In genomic region chr5:85772660-85773059, GRCm38 (mm10) we compare ENCODE assay signal across 22 mouse cellular contexts.
DNase-seq lines count a peak whose midpoint lies in the region; ATAC-seq and TF ChIP-seq lines count a peak whose summit lies in the region.
"Had no signal": no experiment of that assay in that cellular context is flagged by ENCODE, and none has a peak within 500 bp of the region (broad histone marks: within the 10 kb centered on the region; RNA-seq: fewer than 3 reads in every experiment).

No protein-coding gene starts in this region.

- H3K4me1 ChIP-seq in forebrain, embryonic 10.5 days = peaks cover 6% of the 10 kb centered on the region
- H3K4me1 ChIP-seq in forebrain, embryonic 11.5 days (replicated peaks; ENCODE audit: control insufficient read depth, insufficient read depth, low read length) = no peaks in the 10 kb centered on the region; the same call in 1 of the 2 replicates
- H3K4me1 ChIP-seq: embryonic facial prominence, embryonic 10.5 days; embryonic facial prominence, embryonic 13.5 days; hindbrain, embryonic 12.5 days had no signal

- peak; percentile 49 for TF ChIP-seq CTCF in left cerebral cortex, adult 2 months (IDR thresholded peaks at IDR 0.05)

- H3K9me3 ChIP-seq in forebrain, embryonic 10.5 days = no peaks in the 10 kb centered on the region
- H3K9me3 ChIP-seq in forebrain, embryonic 11.5 days (ENCODE audit: control insufficient read depth, low read length) = no peaks in the 10 kb centered on the region
- H3K9me3 ChIP-seq: embryonic facial prominence, embryonic 10.5 days; embryonic facial prominence, embryonic 13.5 days; hindbrain, embryonic 12.5 days had no signal

- no peak for ATAC-seq in forebrain, embryonic 11.5 days (replicated peaks; ENCODE audit: low FRiP score)
- ATAC-seq in frontal cortex, adult (ENCODE audit: low TSS enrichment) = peak; percentile 67

- H3ac ChIP-seq in myocyte (ENCODE audit: control insufficient read depth, insufficient read length) = no peak overlapping the region

- H3K36me3 ChIP-seq in forebrain, embryonic 10.5 days (replicated peaks) = no peaks in the 10 kb centered on the region
- H3K36me3 ChIP-seq in forebrain, embryonic 11.5 days (ENCODE audit: control insufficient read depth, insufficient read depth, low read length) = no peaks in the 10 kb centered on the region
- H3K36me3 ChIP-seq in myocyte (ENCODE audit: control insufficient read depth, insufficient read depth) = no peaks in the 10 kb centered on the region
- H3K36me3 ChIP-seq: embryonic facial prominence, embryonic 10.5 days; embryonic facial prominence, embryonic 13.5 days; hindbrain, embryonic 12.5 days had no signal

- no peaks in the 10 kb centered on the region for H3K27me3 ChIP-seq in forebrain, embryonic 10.5 days (ENCODE audit: poor library complexity, severe bottlenecking)
- no peaks in the 10 kb centered on the region for H3K27me3 ChIP-seq in forebrain, embryonic 11.5 days (ENCODE audit: control insufficient read depth, insufficient read depth, low read length)
- no peaks in the 10 kb centered on the region for H3K27me3 ChIP-seq in myocyte (ENCODE audit: control insufficient read depth, insufficient read depth, insufficient read length)
- H3K27me3 ChIP-seq: embryonic facial prominence, embryonic 13.5 days; hindbrain, embryonic 12.5 days had no signal

- no peaks in the 10 kb centered on the region for H3K79me2 ChIP-seq in myocyte (ENCODE audit: control insufficient read depth, insufficient read depth)

- no peak overlapping the region for H3K4me2 ChIP-seq in forebrain, embryonic 11.5 days (ENCODE audit: low read depth, low read length, severe bottlenecking)
- peak overlapping the region; percentile 61 for H3K4me2 ChIP-seq in myocyte (ENCODE audit: low read depth)
- H3K4me2 ChIP-seq: embryonic facial prominence, embryonic 13.5 days; heart, embryonic 11.5 days; hindbrain, embryonic 12.5 days had no signal

- no peak overlapping the region for H3K9ac ChIP-seq in forebrain, embryonic 11.5 days (ENCODE audit: low read length)
- H3K9ac ChIP-seq: embryonic facial prominence, embryonic 13.5 days; hindbrain, embryonic 12.5 days had no signal

- DNase-seq in forebrain, embryonic 10.5 days (ENCODE audit: extremely low spot score, low spot score) = no peak
- DNase-seq in forebrain, embryonic 11.5 days (ENCODE audit: low spot score) = no peak
- no peak for DNase-seq in frontal cortex, postnatal 14 days (ENCODE audit: low spot score in 2 of 2)
- DNase-seq in left cerebral cortex, adult 2 months (ENCODE audit: extremely low spot score in 1 of 2, low spot score in 2 of 2) = no peak
- DNase-seq in left cerebral cortex, adult 18-20 months (ENCODE audit: low spot score in 2 of 2) = no peak
- DNase-seq in retina, postnatal 1 day = no peak
- DNase-seq: adrenal gland, adult 8-10 months; adrenal gland, postnatal 25 days; cerebellum, adult 11-12 months; cerebellum, adult 8-10 months; cerebellum, postnatal 36 days; embryo, embryonic 11 days; gastrocnemius, adult 2 months; gastrocnemius, postnatal 14 days; heart, adult 11 months had no signal

- 96% methylated on average over 4 of the region's 4 CpGs for WGBS in forebrain, embryonic 10.5 days
- 92% methylated on average over 4 of the region's 4 CpGs for WGBS in forebrain, embryonic 11.5 days

- no peak for TF ChIP-seq POLR2A in myocyte (IDR thresholded peaks at IDR 0.05; ENCODE audit: insufficient read length, low read depth)

- intact Hi-C loops in left cerebral cortex, adult 2 months (cut with DNase I) = loop anchor here (5.0 kb wide), 1 partner anchor 185 kb away; no protein-coding TSS in a partner anchor

- peak overlapping the region; percentile 60; the same call in 1 of the 2 replicates for H3K27ac ChIP-seq in forebrain, embryonic 10.5 days
- H3K27ac ChIP-seq in forebrain, embryonic 11.5 days (ENCODE audit: low read depth, low read length) = no peak overlapping the region
- no peak overlapping the region for H3K27ac ChIP-seq in left cerebral cortex, adult 2 months
- H3K27ac ChIP-seq: embryonic facial prominence, embryonic 10.5 days; embryonic facial prominence, embryonic 13.5 days; gastrocnemius, adult 2 months; hindbrain, embryonic 12.5 days had no signal

- H3K4me3 ChIP-seq in forebrain, embryonic 10.5 days = no peak overlapping the region
- H3K4me3 ChIP-seq in forebrain, embryonic 11.5 days (ENCODE audit: low read depth, low read length) = no peak overlapping the region
- H3K4me3 ChIP-seq in left cerebral cortex, adult 2 months = no peak overlapping the region
- H3K4me3 ChIP-seq in myocyte = no peak overlapping the region
- H3K4me3 ChIP-seq: embryonic facial prominence, embryonic 10.5 days; embryonic facial prominence, embryonic 13.5 days; erythroblast, embryonic 14.5 days; gastrocnemius, adult 2 months; hindbrain, embryonic 12.5 days had no signal

TF ChIP-seq in myocyte, 11 proteins besides CTCF, POLR2A, EP300 and RAD21:
- TF ChIP-seq USF1 (IDR thresholded peaks at IDR 0.05; ENCODE audit: low read depth) (no peak), TCF3 (IDR thresholded peaks at IDR 0.05; ENCODE audit: insufficient read length, low read depth) (no peak), CEBPB (IDR thresholded peaks at IDR 0.05; ENCODE audit: insufficient read depth, poor library complexity, severe bottlenecking) (no peak), TCF12 (IDR thresholded peaks at IDR 0.05; ENCODE audit: insufficient read depth, poor library complexity, severe bottlenecking) (no peak)
